Mouse (Mus musculus): ENCODE measurements around the gene Rhof.

DNA sequence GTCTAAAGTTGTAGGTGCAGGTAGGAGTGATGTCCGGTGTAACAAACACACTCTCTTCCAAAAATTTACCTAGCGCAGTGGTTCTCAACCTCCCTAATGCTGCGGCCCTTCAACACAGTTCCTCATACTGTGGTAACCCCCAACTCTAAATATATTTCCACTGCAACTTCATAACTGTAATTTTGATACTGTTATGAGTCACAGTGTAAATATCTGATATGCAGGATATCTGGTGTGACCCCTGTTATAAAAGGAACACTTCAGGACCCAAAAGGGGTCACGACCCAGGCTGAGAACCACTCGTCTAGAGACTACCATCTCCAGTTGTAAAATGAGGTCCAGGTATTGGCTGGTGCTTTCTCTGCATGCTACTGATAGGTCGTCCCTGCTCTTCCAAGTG is 7.4 kb downstream of the Rhof start:
- TF ChIP-seq POLR2A (IDR thresholded peaks at IDR 0.05; ENCODE audit: extremely low read depth, insufficient read depth, low read length) (no peak), CTCF (IDR thresholded peaks at IDR 0.05; ENCODE audit: low read depth, low read length) (no peak)
